Mouse (Mus musculus) midbrain, embryonic 14.5 days (tissue): ENCODE measurements around the gene Olfr282. TPM values are rescaled to one million over a fixed set of nuclear protein-coding genes. Genes with fewer than 3 reads are reported as not detected.
"Not testable (repeated sequence)": the region's sequence is repeated elsewhere in the genome, so short reads cannot be mapped to it uniquely, and the experiment has no call there.

Source experiments
- ATAC-seq: fragments of 200-750 bp; cut with Nextera tagmentation; 2 replicates; pipeline ENCODE4 v1.8.0; 2017; ENCODE audit warnings: moderate number of reproducible peaks, moderate library complexity; ENCODE audit not compliant: low FRiP score, low TSS enrichment
- DNase-seq: peaks from one replicate; pipeline ENCODE4 v3.0.0-alpha.2; 2015
- H3K27ac ChIP-seq: fragments of 300-500 bp; sonication (generic); replicated peaks from 2 replicates; pipeline ENCODE4 v1.5.1; 2014; ENCODE audit warnings: mild to moderate bottlenecking, low read depth, low read length, moderate library complexity
- H3K27me3 ChIP-seq: fragments of 300-500 bp; sonication (generic); 2 replicates; pipeline ENCODE4 v1.6.1; 2014; ENCODE audit warnings: low read length, control low read depth, mixed read lengths; ENCODE audit not compliant: control insufficient read depth, insufficient read depth
- H3K36me3 ChIP-seq: fragments of 300-500 bp; sonication (generic); 2 replicates; pipeline ENCODE4 v1.6.1; 2014; ENCODE audit warnings: low read length, control low read depth; ENCODE audit not compliant: control insufficient read depth, insufficient read depth
- H3K4me1 ChIP-seq: fragments of 300-500 bp; sonication (generic); 2 replicates; pipeline ENCODE4 v1.6.1; 2014; ENCODE audit warnings: mild to moderate bottlenecking, antibody characterized with exemption, low read length, control low read depth; ENCODE audit not compliant: control insufficient read depth, insufficient read depth
- H3K4me2 ChIP-seq: fragments of 300-500 bp; sonication (generic); 2 replicates; pipeline ENCODE4 v1.6.1; 2014; ENCODE audit warnings: mild to moderate bottlenecking, low read length, moderate library complexity
- H3K4me3 ChIP-seq: fragments of 300-500 bp; sonication (generic); replicated peaks from 2 replicates; pipeline ENCODE4 v1.5.1; 2014; ENCODE audit warnings: low read depth, low read length
- H3K9ac ChIP-seq: fragments of 300-500 bp; sonication (generic); replicated peaks from 2 replicates; pipeline ENCODE4 v1.6.1; 2014; ENCODE audit warnings: mild to moderate bottlenecking, low read length, moderate library complexity
- H3K9me3 ChIP-seq: fragments of 300-500 bp; sonication (generic); 2 replicates; pipeline ENCODE4 v1.6.1; 2016; ENCODE audit warnings: low read length, control low read depth, mixed read lengths; ENCODE audit not compliant: control insufficient read depth
- WGBS: fragments of 180-500 bp; shearing (Covaris S2); extraction: QIAGEN DNeasy Blood & Tissue Kit; methylation state at CpG from one replicate; pipeline ENCODE4 v1.1.7; 2014; 5-methylcytosine and 5-hydroxymethylcytosine counted together
- polyA plus RNA-seq: library from polyadenylated mRNA; unstranded; fragments of >200 nt; fragmentation: Nextera tagmentation; extraction: Ambion mirVana; gene quantifications from 2 replicates; pipeline ENCODE4 v1.2.1, GENCODE M21; 2014

The Olfr282 gene
- polyA plus RNA-seq, 1 experiment from 2014 or later = not detected

- 94% methylated on average over 9 of the region's 9 CpGs for WGBS
- no peak overlapping the region for H3K4me3 ChIP-seq
- no peak for DNase-seq
- H3K4me2 ChIP-seq = no peak overlapping the region
- no peak overlapping the region for H3K27ac ChIP-seq
- H3K9ac ChIP-seq = no peak overlapping the region
- no peaks in the 10 kb centered on the region for H3K27me3 ChIP-seq
- no peaks in the 10 kb centered on the region for H3K36me3 ChIP-seq
- H3K4me1 ChIP-seq = no peaks in the 10 kb centered on the region
- H3K9me3 ChIP-seq = no peaks in the 10 kb centered on the region
- no peak for ATAC-seq
Measured at GRCm38 (mm10) chr15:98410249-98410648, 20.8 kb upstream of the Olfr282 start.

DNA sequence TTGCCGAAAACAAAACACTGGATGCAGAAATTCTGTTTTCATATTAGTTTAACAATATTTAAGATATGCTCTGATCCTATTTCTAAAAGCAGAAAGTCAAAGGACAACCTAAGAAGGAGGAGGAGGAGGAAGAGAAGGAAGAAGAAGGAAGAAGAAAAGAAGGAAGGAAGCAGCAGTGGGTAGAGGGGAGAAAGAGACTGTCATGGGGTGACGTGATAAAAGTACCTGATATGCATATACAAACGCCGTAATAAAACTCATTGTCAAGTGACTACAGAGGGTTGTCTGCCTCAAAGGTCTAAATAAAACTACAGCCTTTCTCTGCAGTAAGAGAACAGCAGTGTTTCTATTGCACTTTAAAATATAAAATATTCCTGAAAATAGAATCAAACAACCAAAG, 15.0 kb upstream of the Olfr282 start:
- no peak overlapping the region for H3K27ac ChIP-seq
- no peak for ATAC-seq

DNA sequence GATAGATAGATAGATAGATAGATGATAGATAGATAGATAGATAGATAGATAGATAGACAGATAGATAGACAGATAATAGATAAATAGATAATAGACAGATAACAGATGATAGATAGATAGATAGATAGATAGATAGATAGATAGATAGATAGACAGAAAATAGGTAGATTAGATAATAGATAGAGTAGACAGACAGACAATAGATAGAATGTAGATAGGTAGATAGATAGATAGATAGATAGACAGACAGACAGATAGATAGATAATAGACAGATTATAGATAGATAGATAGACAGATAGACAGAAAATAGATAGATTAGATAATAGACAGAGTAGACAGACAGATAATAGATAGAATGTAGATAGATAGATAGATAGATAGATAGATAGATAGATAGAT, 14.2 kb upstream of the Olfr282 start:
- not testable (repeated sequence) for H3K4me2 ChIP-seq, H3K27me3 ChIP-seq, ATAC-seq, H3K9ac ChIP-seq, H3K9me3 ChIP-seq, DNase-seq, H3K4me1 ChIP-seq, H3K27ac ChIP-seq, H3K36me3 ChIP-seq, H3K4me3 ChIP-seq

More for the DNA sequence above, 15.0 kb upstream of the Olfr282 start:
- H3K4me1 ChIP-seq = no peaks in the 10 kb centered on the region
- no peak overlapping the region for H3K4me2 ChIP-seq
- DNase-seq = no peak
- no peaks in the 10 kb centered on the region for H3K9me3 ChIP-seq
- no peaks in the 10 kb centered on the region for H3K36me3 ChIP-seq
- no peak overlapping the region for H3K9ac ChIP-seq
- H3K4me3 ChIP-seq = no peak overlapping the region
- WGBS = 84% methylated on average over 4 of the region's 4 CpGs
- H3K27me3 ChIP-seq = no peaks in the 10 kb centered on the region

- H3K4me2 ChIP-seq, H3K27ac ChIP-seq, H3K4me3 ChIP-seq, H3K9ac ChIP-seq, H3K36me3 ChIP-seq, H3K4me1 ChIP-seq, H3K9me3 ChIP-seq, H3K27me3 ChIP-seq, ATAC-seq: not testable (repeated sequence)
- DNase-seq = peak; percentile 27
- 5% methylated on average over 2 of the region's 3 CpGs for WGBS
Measured at GRCm38 (mm10) chr15:98417285-98417684, 13.7 kb upstream of the Olfr282 start.

DNA sequence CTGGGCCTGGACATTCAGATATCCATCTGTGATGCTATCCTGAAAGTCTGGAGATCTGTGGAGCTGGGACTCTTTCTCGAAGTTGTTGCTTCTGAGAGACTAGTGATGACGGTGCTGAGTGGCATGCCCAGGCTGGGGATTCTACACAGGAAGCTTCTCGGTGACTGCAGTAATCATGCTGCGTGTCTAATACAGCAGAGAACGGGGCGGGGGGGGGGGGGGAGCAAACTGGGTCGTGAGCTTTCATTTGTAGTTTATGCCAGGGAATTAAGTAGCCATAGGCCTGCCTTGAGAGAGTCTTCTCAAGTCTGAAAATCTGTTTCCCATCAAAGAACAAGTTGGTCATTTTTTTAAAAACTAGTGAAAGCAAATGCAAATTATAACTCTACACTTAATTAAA, 12.9 kb upstream of the Olfr282 start:
- WGBS = 80% methylated on average over 7 of the region's 7 CpGs
- Histone ChIP-seq H3K27me3 (no peaks in the 10 kb centered on the region), H3K36me3 (no peaks in the 10 kb centered on the region), H3K9me3 (no peaks in the 10 kb centered on the region), H3K4me1 (no peaks in the 10 kb centered on the region), H3K27ac (no peak overlapping the region), H3K9ac (no peak overlapping the region), H3K4me3 (no peak overlapping the region), H3K4me2 (no peak overlapping the region)
- no peak for ATAC-seq
- no peak for DNase-seq

DNA sequence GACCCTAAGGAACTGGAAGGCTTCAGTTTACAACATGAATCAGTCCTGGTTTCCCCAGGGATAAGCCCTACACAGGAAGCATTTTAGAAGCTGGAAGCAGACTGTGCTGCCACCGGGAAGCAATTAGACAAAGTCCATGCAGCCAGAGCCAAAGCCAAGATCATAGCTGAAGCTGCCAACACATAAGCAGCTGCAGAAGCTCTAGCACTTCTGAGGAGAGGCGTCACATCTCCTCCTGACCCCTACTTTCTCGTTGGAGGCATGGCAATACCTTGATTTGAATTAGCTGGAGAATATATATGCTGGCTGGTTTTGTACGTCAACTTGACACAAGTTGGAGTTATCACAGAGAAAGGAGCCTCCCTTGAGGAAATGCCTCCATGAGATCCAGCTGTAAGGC, 10.1 kb upstream of the Olfr282 start:
- Histone ChIP-seq H3K36me3 (no peaks in the 10 kb centered on the region), H3K4me3 (no peak overlapping the region), H3K4me1 (no peaks in the 10 kb centered on the region), H3K27me3 (no peaks in the 10 kb centered on the region), H3K9ac (no peak overlapping the region), H3K4me2 (no peak overlapping the region), H3K9me3 (no peaks in the 10 kb centered on the region), H3K27ac (no peak overlapping the region)
- no peak for DNase-seq
- 78% methylated on average over 4 of the region's 4 CpGs for WGBS
- ATAC-seq = no peak

GRCm38 (mm10) chr15:98424326-98424725, 6.7 kb upstream of the Olfr282 start:
- 57% methylated on average over 14 of the region's 14 CpGs for WGBS
- ATAC-seq (no peak), DNase-seq (peak; percentile 2)
- Histone ChIP-seq H3K9me3 (no peaks in the 10 kb centered on the region), H3K27me3 (no peaks in the 10 kb centered on the region), H3K9ac (no peak overlapping the region), H3K4me1 (no peaks in the 10 kb centered on the region), H3K27ac (no peak overlapping the region), H3K36me3 (no peaks in the 10 kb centered on the region), H3K4me3 (no peak overlapping the region), H3K4me2 (no peak overlapping the region)

GRCm38 (mm10) chr15:98424753-98425152, 6.3 kb upstream of the Olfr282 start:
- no peak overlapping the region for H3K4me3 ChIP-seq
- H3K9ac ChIP-seq = no peak overlapping the region
- H3K9me3 ChIP-seq = no peaks in the 10 kb centered on the region
- ATAC-seq (no peak), DNase-seq (no peak)
- H3K36me3 ChIP-seq = no peaks in the 10 kb centered on the region
- H3K4me1 ChIP-seq = no peaks in the 10 kb centered on the region
- H3K27ac ChIP-seq = no peak overlapping the region
- no peak overlapping the region for H3K4me2 ChIP-seq
- WGBS = 72% methylated on average over 6 of the region's 6 CpGs
- H3K27me3 ChIP-seq = no peaks in the 10 kb centered on the region

- H3K9ac ChIP-seq = no peak overlapping the region
- H3K4me2 ChIP-seq = no peak overlapping the region
- no peaks in the 10 kb centered on the region for H3K4me1 ChIP-seq
- no peaks in the 10 kb centered on the region for H3K9me3 ChIP-seq
- no peaks in the 10 kb centered on the region for H3K36me3 ChIP-seq
- 89% methylated on average over 7 of the region's 7 CpGs for WGBS
- ATAC-seq (no peak), DNase-seq (no peak)
- no peak overlapping the region for H3K27ac ChIP-seq
- no peak overlapping the region for H3K4me3 ChIP-seq
- no peaks in the 10 kb centered on the region for H3K27me3 ChIP-seq
Measured at GRCm38 (mm10) chr15:98425188-98425587, 5.8 kb upstream of the Olfr282 start.
